Mouse (Mus musculus) stomach, postnatal 0 days (tissue): ENCODE data around the gene Polk.

Source experiments
- CTCF ChIP-seq: IDR thresholded peaks from 2 replicates; pipeline ENCODE4 v1.5.1; 2016; ENCODE audit warnings: antibody characterized with exemption, low read depth, mild to moderate bottlenecking, moderate library complexity
- EP300 ChIP-seq: optimal IDR thresholded peaks from 2 replicates; pipeline ENCODE3; 2016; ENCODE audit warnings: antibody characterized with exemption

GRCm38 (mm10) chr13:96462644-96463043 is 79.7 kb downstream of the Polk start:
- no peak for TF ChIP-seq CTCF
- no peak for TF ChIP-seq EP300
